Mouse (Mus musculus): ENCODE data around the gene Atf1. TPM values are rescaled to one million over a fixed set of nuclear protein-coding genes. Genes with fewer than 3 reads are reported as not detected.
A peak's percentile ranks its signal among the peaks of the same experiment; 100 is the strongest.
"Not testable (repeated sequence)": the region's sequence is repeated elsewhere in the genome, so short reads cannot be mapped to it uniquely, and the experiment has no call there.

The Atf1 gene
- polyA plus RNA-seq, 1 experiment from 2014 or later = 42.2 TPM

- Histone ChIP-seq H3K36me3 (replicated peaks) (no peaks in the 10 kb centered on the region), H3K4me1 (peaks cover 16% of the 10 kb centered on the region), H3K27me3 (replicated peaks; ENCODE audit: low read depth, poor library complexity, severe bottlenecking) (no peaks in the 10 kb centered on the region), H3K4me3 (peak within 1 kb of the TSS; percentile 65), H3K9me3 (no peaks in the 10 kb centered on the region), H3K27ac (replicated peaks) (peak within 1 kb of the TSS; percentile 88)
- 3% methylated on average over 25 of the region's 30 CpGs for WGBS
- peak; percentile 83 for DNase-seq (ENCODE audit: low spot score)
These were observed 76.7 kb downstream of the Atf1 start, which contains the start of gene Mettl7a1 for GRCm38 (mm10) chr15:100304019-100304991. Mettl7a1 (plus strand) TSS chr15:100304140.

GRCm38 (mm10) chr15:100306201-100306600 lies 78.6 kb downstream of the Atf1 start:
- Histone ChIP-seq H3K36me3 (replicated peaks) (no peaks in the 10 kb centered on the region), H3K9me3 (no peaks in the 10 kb centered on the region), H3K27me3 (replicated peaks; ENCODE audit: low read depth, poor library complexity, severe bottlenecking) (no peaks in the 10 kb centered on the region), H3K4me1 (peaks cover 16% of the 10 kb centered on the region), H3K27ac (replicated peaks) (no peak overlapping the region), H3K4me3 (0 out of 2 replicates have a peak overlapping the region, but pooled peaks have one; percentile 65)
- 87% methylated on average over 2 of the region's 2 CpGs for WGBS
- DNase-seq (ENCODE audit: low spot score) = no peak

- DNase-seq (ENCODE audit: low spot score) = peak; percentile 41
- WGBS = 48% methylated on average over 11 of the region's 11 CpGs
- not testable (repeated sequence) for H3K27ac ChIP-seq (replicated peaks)
These were observed 79.9 kb downstream of the Atf1 start for GRCm38 (mm10) chr15:100307438-100308096.

More at GRCm38 (mm10) chr15:100307438-100308096, 79.9 kb downstream of the Atf1 start:
- H3K27me3 ChIP-seq (replicated peaks; ENCODE audit: low read depth, poor library complexity, severe bottlenecking); H3K4me3 ChIP-seq; H3K36me3 ChIP-seq (replicated peaks); H3K9me3 ChIP-seq: not testable (repeated sequence)
- H3K4me1 ChIP-seq = peaks cover 16% of the 10 kb centered on the region

Other genes starting within 250 kb of the Atf1 start
- gene Dip2b, start 189.2 kb upstream of the Atf1 start, polyA plus RNA-seq (2016; fragmentation: Nextera tagmentation; extraction: Ambion mirVana) = 16.2 and 16.9 TPM in 2 replicates
- gene Tmprss12, start 53.0 kb downstream of the Atf1 start, polyA plus RNA-seq (2016; fragmentation: Nextera tagmentation; extraction: Ambion mirVana) = not detected in 2 replicates
- 3.3 and 4.6 TPM in 2 replicates for gene Mettl7a1, start 76.3 kb downstream of the Atf1 start, polyA plus RNA-seq (2016; fragmentation: Nextera tagmentation; extraction: Ambion mirVana)
- gene Mettl7a3, start 107.1 kb downstream of the Atf1 start, polyA plus RNA-seq (2016; fragmentation: Nextera tagmentation; extraction: Ambion mirVana) = not detected in 2 replicates
- gene Methig1, start 125.3 kb downstream of the Atf1 start, polyA plus RNA-seq (2016; fragmentation: Nextera tagmentation; extraction: Ambion mirVana) = not detected in 2 replicates
- gene Mettl7a2, start 125.4 kb downstream of the Atf1 start, polyA plus RNA-seq (2016; fragmentation: Nextera tagmentation; extraction: Ambion mirVana) = not detected in 2 replicates
- gene Higd1c, start 136.7 kb downstream of the Atf1 start, polyA plus RNA-seq (2016; fragmentation: Nextera tagmentation; extraction: Ambion mirVana) = not detected in 2 replicates
- 0.05 TPM in 1 of 2 replicates, not detected in the other for gene Gm5475, start 194.3 kb downstream of the Atf1 start, polyA plus RNA-seq (2016; fragmentation: Nextera tagmentation; extraction: Ambion mirVana)
- gene Slc11a2, start 197.3 kb downstream of the Atf1 start, polyA plus RNA-seq (2016; fragmentation: Nextera tagmentation; extraction: Ambion mirVana) = 25.0 and 28.3 TPM in 2 replicates
- 36.5 and 38.6 TPM in 2 replicates for gene Letmd1, start 241.2 kb downstream of the Atf1 start, polyA plus RNA-seq (2016; fragmentation: Nextera tagmentation; extraction: Ambion mirVana)

Measured in embryonic facial prominence, embryonic 10.5 days (tissue).